ENCODE assay signal across 35 mouse cellular contexts in the genomic region with DNA sequence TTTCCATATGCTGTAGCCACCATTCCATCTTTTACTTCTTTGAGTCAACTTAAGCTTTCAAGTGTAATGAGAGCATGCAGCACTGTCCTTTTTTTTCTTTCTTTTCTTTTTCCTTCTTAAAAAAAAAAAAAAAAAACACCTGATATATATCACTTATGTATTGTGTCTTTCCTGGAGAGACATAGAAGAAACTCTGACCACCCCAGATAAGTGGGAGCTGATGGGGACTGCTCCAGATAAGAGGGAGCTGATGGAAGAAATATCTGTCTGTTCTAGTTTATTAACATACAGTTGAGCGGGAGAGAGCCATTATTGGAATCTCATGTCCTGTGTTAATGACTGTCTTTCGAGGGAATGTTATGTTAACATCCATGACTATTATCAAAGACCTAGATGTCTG.
"Had no signal": no experiment of that assay in that cellular context is flagged by ENCODE, and none has a peak within 500 bp of the region (broad histone marks: within the 10 kb centered on the region; RNA-seq: fewer than 3 reads in every experiment).

No protein-coding gene starts in this region.

- H3K9ac ChIP-seq: heart, embryonic 12.5 days; heart, embryonic 13.5 days; heart, embryonic 15.5 days; hindbrain, embryonic 12.5 days; hindbrain, embryonic 13.5 days; hindbrain, embryonic 14.5 days; hindbrain, embryonic 15.5 days; intestine, embryonic 15.5 days; kidney, embryonic 15.5 days had no signal

- H3K4me2 ChIP-seq: heart, embryonic 11.5 days; heart, embryonic 12.5 days; heart, embryonic 13.5 days; heart, embryonic 15.5 days; hindbrain, embryonic 12.5 days; hindbrain, embryonic 13.5 days; hindbrain, embryonic 14.5 days; hindbrain, embryonic 15.5 days; intestine, embryonic 15.5 days; kidney, embryonic 15.5 days had no signal

- H3K27ac ChIP-seq: heart, embryonic 13.5 days; heart, embryonic 15.5 days; hindbrain, embryonic 10.5 days; hindbrain, embryonic 12.5 days; hindbrain, embryonic 13.5 days; hindbrain, embryonic 14.5 days; hindbrain, embryonic 15.5 days; hindbrain, postnatal 0 days; intestine, embryonic 15.5 days; kidney, embryonic 15.5 days; kidney, postnatal 0 days; layer of hippocampus, adult 2 months; left cerebral cortex, adult 2 months had no signal

- H3K4me1 ChIP-seq: heart, embryonic 12.5 days; heart, embryonic 13.5 days; heart, embryonic 15.5 days; hindbrain, embryonic 10.5 days; hindbrain, embryonic 12.5 days; hindbrain, embryonic 13.5 days; hindbrain, embryonic 15.5 days; intestine, embryonic 15.5 days; kidney, embryonic 15.5 days had no signal

- H3K4me3 ChIP-seq: heart, embryonic 12.5 days; heart, embryonic 13.5 days; heart, embryonic 15.5 days; hindbrain, embryonic 10.5 days; hindbrain, embryonic 12.5 days; hindbrain, embryonic 13.5 days; hindbrain, embryonic 15.5 days; intestine, embryonic 15.5 days; kidney, embryonic 15.5 days; layer of hippocampus, adult 2 months; left cerebral cortex, adult 2 months had no signal

- H3K27me3 ChIP-seq: heart, embryonic 12.5 days; heart, embryonic 13.5 days; heart, embryonic 15.5 days; hindbrain, embryonic 12.5 days; hindbrain, embryonic 13.5 days; hindbrain, embryonic 15.5 days; intestine, embryonic 15.5 days; kidney, embryonic 15.5 days had no signal

- ATAC-seq: hindbrain, embryonic 16.5 days; hindbrain, postnatal 0 days; inflammation-experienced regulatory T-cells, adult 6 months; intestine, embryonic 15.5 days; intestine, embryonic 16.5 days; intestine, postnatal 0 days had no signal

- DNase-seq: heart, postnatal 10 days; heart, postnatal 14 days; heart, postnatal 36 days; heart, postnatal 4 days; kidney, adult 11 months; kidney, adult 18-20 months; kidney, adult 2 months; kidney, adult 8-10 months; kidney, adult 9 months; kidney, postnatal 10 days; kidney, postnatal 14 days; kidney, postnatal 25 days; kidney, postnatal 36 days; kidney, postnatal 4 days; layer of hippocampus, adult 9-11 months; layer of hippocampus, postnatal 36 days had no signal

- H3K9me3 ChIP-seq: heart, embryonic 12.5 days; heart, embryonic 13.5 days; heart, embryonic 15.5 days; hindbrain, embryonic 10.5 days; hindbrain, embryonic 12.5 days; hindbrain, embryonic 13.5 days; hindbrain, embryonic 15.5 days; intestine, embryonic 15.5 days; kidney, embryonic 15.5 days had no signal
